Mouse (Mus musculus): ENCODE measurements around the gene Usp37. TPM values are rescaled to one million over a fixed set of nuclear protein-coding genes. Genes with fewer than 3 reads are reported as not detected.
A peak's percentile ranks its signal among the peaks of the same experiment; 100 is the strongest.

The Usp37 gene
- total and polyA plus RNA-seq, 2 experiments: 1.4 to 5.3 TPM

GRCm38 (mm10) chr1:74391844-74392441 lies 152.1 kb downstream of the Usp37 start:
- Histone ChIP-seq H3K9ac (ENCODE audit: low read depth, low read length) (peak overlapping the region; percentile 96), H3K36me3 (ENCODE audit: control insufficient read depth, insufficient read depth, low read length) (peaks cover 11% of the 10 kb centered on the region; the same call in 1 of the 2 replicates), H3K4me1 (ENCODE audit: control insufficient read depth, insufficient read depth, low read length) (peaks cover 31% of the 10 kb centered on the region), H3K27ac (replicated peaks; ENCODE audit: insufficient read depth, low read depth, low read length) (peak overlapping the region; percentile 99), H3K79me2 (ENCODE audit: control insufficient read depth, insufficient read depth, low read length) (peaks cover 17% of the 10 kb centered on the region; the same call in 1 of the 2 replicates), H3K4me3 (ENCODE audit: insufficient read depth, low read depth, low read length) (peak overlapping the region; percentile 92), H3K27me3 (ENCODE audit: control insufficient read depth, insufficient read depth, low read length) (no peaks in the 10 kb centered on the region)
- TF ChIP-seq CTCF (IDR thresholded peaks at IDR 0.05; ENCODE audit: low read depth, low read length) (no peak), POLR2A (IDR thresholded peaks at IDR 0.05; ENCODE audit: extremely low read depth, insufficient read depth, low read length) (peak; percentile 57)
- WGBS: 1% methylated on average over 54 of the region's 63 CpGs
- DNase-seq (ENCODE audit: extremely low read depth, low read depth, low spot score): peak; percentile 74

- H3K9ac ChIP-seq (ENCODE audit: low read depth, low read length): peak within 1 kb of the TSS; percentile 96
- DNase-seq (ENCODE audit: extremely low read depth, low read depth, low spot score): peak; percentile 88
- peaks cover 11% of the 10 kb centered on the region; the same call in 1 of the 2 replicates for H3K36me3 ChIP-seq (ENCODE audit: control insufficient read depth, insufficient read depth, low read length)
- H3K79me2 ChIP-seq (ENCODE audit: control insufficient read depth, insufficient read depth, low read length): peaks cover 17% of the 10 kb centered on the region; the same call in 1 of the 2 replicates
- H3K27ac ChIP-seq (replicated peaks; ENCODE audit: insufficient read depth, low read depth, low read length): peak within 1 kb of the TSS; percentile 99
- H3K4me3 ChIP-seq (ENCODE audit: insufficient read depth, low read depth, low read length): peak within 1 kb of the TSS; percentile 92
- 4% methylated on average over 50 of the region's 51 CpGs for WGBS
- H3K4me1 ChIP-seq (ENCODE audit: control insufficient read depth, insufficient read depth, low read length): peaks cover 31% of the 10 kb centered on the region
- TF ChIP-seq POLR2A (IDR thresholded peaks at IDR 0.05; ENCODE audit: extremely low read depth, insufficient read depth, low read length): peak; percentile 66; the same call in 1 of the 2 replicates
- TF ChIP-seq CTCF (IDR thresholded peaks at IDR 0.05; ENCODE audit: low read depth, low read length): peak; percentile 17; the same call in 1 of the 2 replicates
- no peaks in the 10 kb centered on the region for H3K27me3 ChIP-seq (ENCODE audit: control insufficient read depth, insufficient read depth, low read length)
These were observed 152.9 kb downstream of the Usp37 start, which contains the start of gene Ctdsp1 for GRCm38 (mm10) chr1:74390924-74391748. Ctdsp1 (plus strand) TSS chr1:74391509.

- peak; percentile 68 for DNase-seq (ENCODE audit: extremely low read depth, low read depth, low spot score)
- H3K27me3 ChIP-seq (ENCODE audit: control insufficient read depth, insufficient read depth, low read length): no peaks in the 10 kb centered on the region
- TF ChIP-seq CTCF (IDR thresholded peaks at IDR 0.05; ENCODE audit: low read depth, low read length): peak; percentile 87
- no peak for TF ChIP-seq POLR2A (IDR thresholded peaks at IDR 0.05; ENCODE audit: extremely low read depth, insufficient read depth, low read length)
- peak overlapping the region; percentile 70 for H3K27ac ChIP-seq (replicated peaks; ENCODE audit: insufficient read depth, low read depth, low read length)
- H3K79me2 ChIP-seq (ENCODE audit: control insufficient read depth, insufficient read depth, low read length): peaks cover 17% of the 10 kb centered on the region; the same call in 1 of the 2 replicates
- WGBS: 18% methylated on average over 21 of the region's 21 CpGs
- 0 out of 2 replicates have a peak overlapping the region, but pooled peaks have one; percentile 15 for H3K9ac ChIP-seq (ENCODE audit: low read depth, low read length)
- H3K36me3 ChIP-seq (ENCODE audit: control insufficient read depth, insufficient read depth, low read length): peaks cover 11% of the 10 kb centered on the region; the same call in 1 of the 2 replicates
- peaks cover 31% of the 10 kb centered on the region for H3K4me1 ChIP-seq (ENCODE audit: control insufficient read depth, insufficient read depth, low read length)
- H3K4me3 ChIP-seq (ENCODE audit: insufficient read depth, low read depth, low read length): no peak overlapping the region
These were observed 153.7 kb downstream of the Usp37 start for GRCm38 (mm10) chr1:74390287-74390906.

GRCm38 (mm10) chr1:74389831-74390286 lies 154.2 kb downstream of the Usp37 start:
- TF ChIP-seq POLR2A (IDR thresholded peaks at IDR 0.05; ENCODE audit: extremely low read depth, insufficient read depth, low read length) (no peak), CTCF (IDR thresholded peaks at IDR 0.05; ENCODE audit: low read depth, low read length) (no peak)
- H3K9ac ChIP-seq (ENCODE audit: low read depth, low read length): 0 out of 2 replicates have a peak overlapping the region, but pooled peaks have one; percentile 6
- peaks cover 17% of the 10 kb centered on the region; the same call in 1 of the 2 replicates for H3K79me2 ChIP-seq (ENCODE audit: control insufficient read depth, insufficient read depth, low read length)
- WGBS: 50% methylated on average over 29 of the region's 29 CpGs
- no peak overlapping the region for H3K27ac ChIP-seq (replicated peaks; ENCODE audit: insufficient read depth, low read depth, low read length)
- H3K27me3 ChIP-seq (ENCODE audit: control insufficient read depth, insufficient read depth, low read length): no peaks in the 10 kb centered on the region
- H3K4me3 ChIP-seq (ENCODE audit: insufficient read depth, low read depth, low read length): no peak overlapping the region
- no peak for DNase-seq (ENCODE audit: extremely low read depth, low read depth, low spot score)
- H3K36me3 ChIP-seq (ENCODE audit: control insufficient read depth, insufficient read depth, low read length): peaks cover 6% of the 10 kb centered on the region; the same call in 1 of the 2 replicates
- H3K4me1 ChIP-seq (ENCODE audit: control insufficient read depth, insufficient read depth, low read length): peaks cover 28% of the 10 kb centered on the region

- no peak overlapping the region for H3K9ac ChIP-seq (ENCODE audit: low read depth, low read length)
- TF ChIP-seq POLR2A (IDR thresholded peaks at IDR 0.05; ENCODE audit: extremely low read depth, insufficient read depth, low read length) (no peak), CTCF (IDR thresholded peaks at IDR 0.05; ENCODE audit: low read depth, low read length) (no peak)
- H3K79me2 ChIP-seq (ENCODE audit: control insufficient read depth, insufficient read depth, low read length): peaks cover 12% of the 10 kb centered on the region; the same call in 1 of the 2 replicates
- H3K36me3 ChIP-seq (ENCODE audit: control insufficient read depth, insufficient read depth, low read length): no peaks in the 10 kb centered on the region
- 91% methylated on average over 7 of the region's 7 CpGs for WGBS
- peaks cover 17% of the 10 kb centered on the region for H3K4me1 ChIP-seq (ENCODE audit: control insufficient read depth, insufficient read depth, low read length)
- no peaks in the 10 kb centered on the region for H3K27me3 ChIP-seq (ENCODE audit: control insufficient read depth, insufficient read depth, low read length)
- no peak overlapping the region; the same call in 1 of the 2 replicates for H3K27ac ChIP-seq (replicated peaks; ENCODE audit: insufficient read depth, low read depth, low read length)
- no peak overlapping the region for H3K4me3 ChIP-seq (ENCODE audit: insufficient read depth, low read depth, low read length)
- DNase-seq (ENCODE audit: extremely low read depth, low read depth, low spot score): peak; percentile 40
These were observed 155.6 kb downstream of the Usp37 start for GRCm38 (mm10) chr1:74388398-74388920.

Data from liver, adult 2 months (tissue).